Comparison of ENCODE assay signal across 8 mouse cellular contexts in genomic region chr11:95833631-95834142, GRCm38 (mm10). TPM values are rescaled to one million over a fixed set of nuclear protein-coding genes. Genes with fewer than 3 reads are reported as not detected.
DNase-seq lines count a peak whose midpoint lies in the region; ATAC-seq and TF ChIP-seq lines count a peak whose summit lies in the region.

No protein-coding gene starts in this region.

- H3K9me3 ChIP-seq in hindbrain, embryonic 11.5 days (ENCODE audit: control insufficient read depth, low read length): no peaks in the 10 kb centered on the region
- H3K9me3 ChIP-seq in hindbrain, embryonic 14.5 days (ENCODE audit: control insufficient read depth, low read length): no peaks in the 10 kb centered on the region
- no peaks in the 10 kb centered on the region for H3K9me3 ChIP-seq in E14TG2a.4 (ENCODE audit: low read length)
- no peaks in the 10 kb centered on the region for H3K9me3 ChIP-seq in embryonic facial prominence, embryonic 10.5 days
- H3K9me3 ChIP-seq in liver, embryonic 12.5 days (replicated peaks): no peaks in the 10 kb centered on the region

- 7% methylated on average over 18 of the region's 18 CpGs for WGBS in hindbrain, embryonic 11.5 days
- WGBS in hindbrain, embryonic 14.5 days: 5% methylated on average over 18 of the region's 18 CpGs
- 5% methylated on average over 18 of the region's 18 CpGs for WGBS in embryonic facial prominence, embryonic 10.5 days
- 13% methylated on average over 18 of the region's 18 CpGs for WGBS in liver, embryonic 12.5 days (ENCODE audit: insufficient replicate concordance)

- no peaks in the 10 kb centered on the region for H3K36me3 ChIP-seq in hindbrain, embryonic 11.5 days (ENCODE audit: control insufficient read depth, insufficient read depth, low read length)
- H3K36me3 ChIP-seq in hindbrain, embryonic 14.5 days (replicated peaks; ENCODE audit: control insufficient read depth, insufficient read depth): no peaks in the 10 kb centered on the region
- peaks cover 13% of the 10 kb centered on the region; the same call in 1 of the 2 replicates for H3K36me3 ChIP-seq in E14TG2a.4 (ENCODE audit: insufficient read depth, low read length)
- no peaks in the 10 kb centered on the region for H3K36me3 ChIP-seq in embryonic facial prominence, embryonic 10.5 days (replicated peaks)
- H3K36me3 ChIP-seq in liver, embryonic 12.5 days: peaks cover 12% of the 10 kb centered on the region

- DNase-seq in hindbrain, embryonic 11.5 days (ENCODE audit: low spot score): no peak
- DNase-seq in hindbrain, embryonic 14.5 days (ENCODE audit: low spot score): no peak
- DNase-seq in embryonic facial prominence, embryonic 10.5 days (ENCODE audit: low spot score): peak; percentile 30
- DNase-seq in layer of hippocampus, postnatal 10 days (ENCODE audit: low spot score in 2 of 2): no peak
- no peak for DNase-seq in gastrocnemius, postnatal 25 days
- no peak for DNase-seq in adipocyte (ENCODE audit: low spot score)

- H3K4me2 ChIP-seq in hindbrain, embryonic 11.5 days (replicated peaks; ENCODE audit: low read depth, low read length): 0 out of 2 replicates have a peak overlapping the region, but pooled peaks have one; percentile 11
- H3K4me2 ChIP-seq in hindbrain, embryonic 14.5 days (replicated peaks): no peak overlapping the region
- peak overlapping the region; percentile 64 for H3K4me2 ChIP-seq in liver, embryonic 12.5 days

- no peak overlapping the region for H3K9ac ChIP-seq in hindbrain, embryonic 11.5 days (ENCODE audit: low read depth, low read length)
- H3K9ac ChIP-seq in hindbrain, embryonic 14.5 days: no peak overlapping the region
- peak overlapping the region; percentile 58; the same call in 1 of the 2 replicates for H3K9ac ChIP-seq in liver, embryonic 12.5 days

- ATAC-seq in hindbrain, embryonic 11.5 days (ENCODE audit: low FRiP score): no peak
- ATAC-seq in hindbrain, embryonic 14.5 days (ENCODE audit: low FRiP score): no peak
- peak; percentile 9; the same call in 1 of the 2 replicates for ATAC-seq in liver, embryonic 12.5 days

- peaks cover 6% of the 10 kb centered on the region; the same call in 1 of the 2 replicates for H3K4me1 ChIP-seq in hindbrain, embryonic 11.5 days (replicated peaks; ENCODE audit: control insufficient read depth, insufficient read depth, low read length)
- H3K4me1 ChIP-seq in hindbrain, embryonic 14.5 days (replicated peaks; ENCODE audit: control insufficient read depth, insufficient read depth, low read length): peaks cover 15% of the 10 kb centered on the region; the same call in 1 of the 2 replicates
- peaks cover 69% of the 10 kb centered on the region for H3K4me1 ChIP-seq in E14TG2a.4 (replicated peaks; ENCODE audit: low read depth, low read length)
- H3K4me1 ChIP-seq in embryonic facial prominence, embryonic 10.5 days: peaks cover 60% of the 10 kb centered on the region
- H3K4me1 ChIP-seq in liver, embryonic 12.5 days: peaks cover 84% of the 10 kb centered on the region

- H3K27ac ChIP-seq in hindbrain, embryonic 11.5 days (ENCODE audit: low read depth, low read length): no peak overlapping the region
- H3K27ac ChIP-seq in hindbrain, embryonic 14.5 days: no peak overlapping the region
- no peak overlapping the region; the same call in 1 of the 2 replicates for H3K27ac ChIP-seq in embryonic facial prominence, embryonic 10.5 days (replicated peaks)
- H3K27ac ChIP-seq in liver, embryonic 12.5 days: no peak overlapping the region

- no peak overlapping the region for H3K4me3 ChIP-seq in hindbrain, embryonic 11.5 days (ENCODE audit: low read depth, low read length)
- no peak overlapping the region for H3K4me3 ChIP-seq in hindbrain, embryonic 14.5 days (replicated peaks; ENCODE audit: low read length)
- H3K4me3 ChIP-seq in E14TG2a.4 (replicated peaks; ENCODE audit: low read length): peak overlapping the region; percentile 48
- H3K4me3 ChIP-seq in embryonic facial prominence, embryonic 10.5 days: peak overlapping the region; percentile 33
- peak overlapping the region; percentile 31 for H3K4me3 ChIP-seq in liver, embryonic 12.5 days

- no peak for TF ChIP-seq CTCF in E14TG2a.4 (conservative IDR thresholded peaks at IDR 0.05; ENCODE audit: low read length)

- H3K27me3 ChIP-seq in hindbrain, embryonic 11.5 days (ENCODE audit: control insufficient read depth, insufficient read depth, low read length): peaks cover 71% of the 10 kb centered on the region
- peaks cover 84% of the 10 kb centered on the region for H3K27me3 ChIP-seq in hindbrain, embryonic 14.5 days (ENCODE audit: control insufficient read depth, insufficient read depth, low read length)
- H3K27me3 ChIP-seq in E14TG2a.4 (ENCODE audit: insufficient read depth, low read length): peaks cover 96% of the 10 kb centered on the region
- H3K27me3 ChIP-seq in embryonic facial prominence, embryonic 10.5 days (replicated peaks; ENCODE audit: low read depth, poor library complexity, severe bottlenecking): peaks cover 100% of the 10 kb centered on the region
- H3K27me3 ChIP-seq in liver, embryonic 12.5 days (replicated peaks): peaks cover 81% of the 10 kb centered on the region

RNA-seq across cellular contexts. Expression of gene Gngt2, which starts 3.3 kb away (rescaled TPM):
- polyA plus RNA-seq in hindbrain, embryonic 11.5 days (2014; fragmentation: Nextera tagmentation; extraction: Ambion mirVana): 7.1 and 7.6 TPM in 2 replicates
- polyA plus RNA-seq in hindbrain, embryonic 14.5 days (2014; fragmentation: Nextera tagmentation; extraction: Ambion mirVana): 2.4 and 2.7 TPM in 2 replicates
- 9.5 and 10.0 TPM in 2 replicates for polyA plus RNA-seq in embryonic facial prominence, embryonic 10.5 days (2016; fragmentation: Nextera tagmentation; extraction: Ambion mirVana)
- 15.8 and 16.7 TPM in 2 replicates for polyA plus RNA-seq in liver, embryonic 12.5 days (2016; fragmentation: Nextera tagmentation; extraction: Ambion mirVana)
- total RNA-seq in layer of hippocampus, postnatal 10 days (2021): 1 to 10 TPM; 2.1 to 2.6 TPM
- total RNA-seq in gastrocnemius, postnatal 25 days (2021): 1 to 10 TPM; 5.2 to 6.1 TPM

RNA-seq across cellular contexts. Expression of gene Abi3, which starts 8.6 kb away (rescaled TPM):
- polyA plus RNA-seq in hindbrain, embryonic 11.5 days (2014; fragmentation: Nextera tagmentation; extraction: Ambion mirVana): 2.4 and 2.6 TPM in 2 replicates
- 1.6 and 1.9 TPM in 2 replicates for polyA plus RNA-seq in hindbrain, embryonic 14.5 days (2014; fragmentation: Nextera tagmentation; extraction: Ambion mirVana)
- 3.7 and 4.1 TPM in 2 replicates for polyA plus RNA-seq in embryonic facial prominence, embryonic 10.5 days (2016; fragmentation: Nextera tagmentation; extraction: Ambion mirVana)
- 7.3 and 7.6 TPM in 2 replicates for polyA plus RNA-seq in liver, embryonic 12.5 days (2016; fragmentation: Nextera tagmentation; extraction: Ambion mirVana)
- 1 to 10 TPM; 3.7 to 4.4 TPM for total RNA-seq in layer of hippocampus, postnatal 10 days (2021)
- 1 to 10 TPM; 2.2 to 3.2 TPM for total RNA-seq in gastrocnemius, postnatal 25 days (2021)

RNA-seq across cellular contexts. Expression of gene Phospho1, which starts 9.4 kb away (rescaled TPM):
- polyA plus RNA-seq in hindbrain, embryonic 11.5 days (2014; fragmentation: Nextera tagmentation; extraction: Ambion mirVana): not detected in 2 replicates
- polyA plus RNA-seq in hindbrain, embryonic 14.5 days (2014; fragmentation: Nextera tagmentation; extraction: Ambion mirVana): 0.37 and 0.69 TPM in 2 replicates
- not detected in 2 replicates for polyA plus RNA-seq in embryonic facial prominence, embryonic 10.5 days (2016; fragmentation: Nextera tagmentation; extraction: Ambion mirVana)
- 2.7 and 3.4 TPM in 2 replicates for polyA plus RNA-seq in liver, embryonic 12.5 days (2016; fragmentation: Nextera tagmentation; extraction: Ambion mirVana)
- total RNA-seq in layer of hippocampus, postnatal 10 days (2021): 10 to 100 TPM; 17.8 to 21.3 TPM
- total RNA-seq in gastrocnemius, postnatal 25 days (2021): 100 to 1,000 TPM; 288 to 335 TPM

Comparison
In these comparisons a context has a peak if more than half of its experiments do, and no peak if none do; other contexts are left out.
1. H3K4me3 ChIP-seq: peak in E14TG2a.4 (single experiment), embryonic facial prominence, embryonic 10.5 days (single experiment) and liver, embryonic 12.5 days (single experiment); none in hindbrain, embryonic 11.5 days (single experiment) and hindbrain, embryonic 14.5 days (single experiment).